Mouse (Mus musculus) myocyte (in vitro differentiated cells): ENCODE results near the gene Habp2. TPM values are rescaled to one million over a fixed set of nuclear protein-coding genes. Genes with fewer than 3 reads are reported as not detected.
"Not testable (repeated sequence)": the region's sequence is repeated elsewhere in the genome, so short reads cannot be mapped to it uniquely, and the experiment has no call there.

ENCODE experiments used
- H3K27me3 ChIP-seq: one replicate; pipeline ENCODE4 v1.6.1; 2011; ENCODE audit not compliant: control insufficient read depth, insufficient read depth, insufficient read length
- H3K36me3 ChIP-seq: one replicate; pipeline ENCODE4 v1.6.1; 2011; ENCODE audit not compliant: control insufficient read depth, insufficient read depth
- H3K4me2 ChIP-seq: one replicate; pipeline ENCODE4 v1.6.1; 2011; ENCODE audit warnings: low read depth, control low read depth
- H3K4me3 ChIP-seq: one replicate; pipeline ENCODE4 v1.5.1; 2011; ENCODE audit warnings: mild to moderate bottlenecking, control low read depth, moderate library complexity
- H3K79me2 ChIP-seq: one replicate; pipeline ENCODE4 v1.6.1; 2011; ENCODE audit not compliant: control insufficient read depth, insufficient read depth
- H3ac ChIP-seq: one replicate; pipeline ENCODE4 v1.6.1; 2011; ENCODE audit not compliant: control insufficient read depth, insufficient read length
- CEBPB ChIP-seq: IDR thresholded peaks from 2 replicates; pipeline ENCODE4 v1.6.1; 2011; ENCODE audit warnings: mild to moderate bottlenecking, moderate library complexity; ENCODE audit not compliant: poor library complexity, insufficient read depth, severe bottlenecking
- E2F4 ChIP-seq: IDR thresholded peaks from one replicate; pipeline ENCODE4 v1.6.1; 2011; ENCODE audit warnings: mild to moderate bottlenecking, control low read depth, moderate library complexity; ENCODE audit not compliant: insufficient read depth
- MAX ChIP-seq: IDR thresholded peaks from one replicate; pipeline ENCODE4 v1.6.1; 2011; ENCODE audit warnings: low read depth, mild to moderate bottlenecking, control low read depth
- MYOD1 ChIP-seq, 3 experiments: IDR thresholded peaks; one replicate each; pipeline ENCODE4 v1.6.1; 2011; ENCODE audit warnings: control low read depth in 2 of 3, low read depth in 2 of 3, mild to moderate bottlenecking in 2 of 3, moderate library complexity in 1 of 3; ENCODE audit not compliant: insufficient read length in 2 of 3, control insufficient read depth in 1 of 3
- MYOG ChIP-seq, 3 experiments: IDR thresholded peaks; one replicate each; pipeline ENCODE4 v1.6.1; 2011; ENCODE audit warnings: control low read depth in 2 of 3, low read depth in 2 of 3, mild to moderate bottlenecking in 2 of 3; ENCODE audit not compliant: insufficient read length in 2 of 3, control insufficient read depth in 1 of 3, insufficient read depth in 1 of 3
- POLR2A ChIP-seq: IDR thresholded peaks from one replicate; pipeline ENCODE4 v1.6.1; 2011; ENCODE audit warnings: low read depth, mild to moderate bottlenecking, control low read depth, moderate library complexity; ENCODE audit not compliant: insufficient read length
- POLR2AphosphoS2 ChIP-seq: IDR thresholded peaks from one replicate; pipeline ENCODE4 v1.6.1; 2011; ENCODE audit warnings: low read depth, control low read depth; ENCODE audit not compliant: insufficient read length
- REST ChIP-seq: IDR thresholded peaks from one replicate; pipeline ENCODE4 v1.6.1; 2011; ENCODE audit warnings: mild to moderate bottlenecking, control low read depth, moderate library complexity; ENCODE audit not compliant: insufficient read depth, insufficient read length
- SRF ChIP-seq: IDR thresholded peaks from one replicate; pipeline ENCODE4 v1.6.1; 2011; ENCODE audit warnings: low read depth; ENCODE audit not compliant: control insufficient read depth, insufficient read length
- TCF12 ChIP-seq: IDR thresholded peaks from one replicate; pipeline ENCODE4 v1.6.1; 2011; ENCODE audit warnings: mild to moderate bottlenecking, control low read depth; ENCODE audit not compliant: poor library complexity, insufficient read depth, severe bottlenecking
- TCF3 ChIP-seq: IDR thresholded peaks from one replicate; pipeline ENCODE4 v1.6.1; 2011; ENCODE audit warnings: low read depth, control low read depth; ENCODE audit not compliant: insufficient read length
- USF1 ChIP-seq: IDR thresholded peaks from one replicate; pipeline ENCODE4 v1.6.1; 2011; ENCODE audit warnings: low read depth, mild to moderate bottlenecking, control low read depth, moderate library complexity
- polyA plus RNA-seq: library from polyadenylated mRNA; unstranded; fragments of >200 nt; fragmentation: generic; extraction: Trizol; gene quantifications from one replicate; pipeline ENCODE4 v1.2.1, GENCODE M21; 2012; ENCODE audit warnings: missing spikeins

Habp2 gene
- polyA plus RNA-seq, 1 experiment, result 0.49 TPM

GRCm38 (mm10) chr19:56346750-56347149 lies 59.8 kb downstream of the Habp2 start:
- Histone ChIP-seq H3K36me3 (no peaks in the 10 kb centered on the region), H3ac (no peak overlapping the region), H3K4me2 (no peak overlapping the region), H3K27me3 (no peaks in the 10 kb centered on the region), H3K4me3 (no peak overlapping the region), H3K79me2 (no peaks in the 10 kb centered on the region)
- TF ChIP-seq MAX, result no peak
- no peak for TF ChIP-seq SRF
- TF ChIP-seq MYOD1 (IDR thresholded peaks at IDR 0.05; ENCODE audit: control insufficient read depth in 1 of 3, insufficient read length in 2 of 3, low read depth in 2 of 3), result no peak
- TF ChIP-seq POLR2AphosphoS2, result no peak

GRCm38 (mm10) chr19:56349295-56349694 lies 62.4 kb downstream of the Habp2 start:
- H3K4me2 ChIP-seq, result no peak overlapping the region
- no peaks in the 10 kb centered on the region for H3K36me3 ChIP-seq
- no peaks in the 10 kb centered on the region for H3K79me2 ChIP-seq
- H3ac ChIP-seq, result no peak overlapping the region
- no peak overlapping the region for H3K4me3 ChIP-seq
- TF ChIP-seq MAX, result no peak
- TF ChIP-seq E2F4, result no peak
- TF ChIP-seq TCF12, result no peak
- no peak for TF ChIP-seq REST
- no peak for TF ChIP-seq SRF
- no peak for TF ChIP-seq POLR2AphosphoS2
- no peak for TF ChIP-seq MYOG (IDR thresholded peaks at IDR 0.05; ENCODE audit: control insufficient read depth in 1 of 3, insufficient read depth in 1 of 3, insufficient read length in 2 of 3, low read depth in 2 of 3)
- no peak for TF ChIP-seq USF1
- TF ChIP-seq POLR2A, result no peak
- TF ChIP-seq TCF3, result no peak
- no peak for TF ChIP-seq MYOD1 (IDR thresholded peaks at IDR 0.05; ENCODE audit: control insufficient read depth in 1 of 3, insufficient read length in 2 of 3, low read depth in 2 of 3)
- no peaks in the 10 kb centered on the region for H3K27me3 ChIP-seq

- no peaks in the 10 kb centered on the region for H3K79me2 ChIP-seq
- no peak overlapping the region for H3ac ChIP-seq
- no peak overlapping the region for H3K4me2 ChIP-seq
- no peak overlapping the region for H3K4me3 ChIP-seq
- no peaks in the 10 kb centered on the region for H3K36me3 ChIP-seq
- TF ChIP-seq MYOD1 (IDR thresholded peaks at IDR 0.05; ENCODE audit: control insufficient read depth in 1 of 3, insufficient read length in 2 of 3, low read depth in 2 of 3) (peak in 1 of 3 experiments; percentile 11), MYOG (IDR thresholded peaks at IDR 0.05; ENCODE audit: control insufficient read depth in 1 of 3, insufficient read depth in 1 of 3, insufficient read length in 2 of 3, low read depth in 2 of 3) (peak in 1 of 3 experiments; percentile 18), REST (no peak), E2F4 (no peak), CEBPB (0 out of 2 replicates have a peak, but pooled peaks have one; percentile 14), TCF3 (no peak), SRF (no peak)
- H3K27me3 ChIP-seq, result no peaks in the 10 kb centered on the region
These were observed 66.8 kb downstream of the Habp2 start for GRCm38 (mm10) chr19:56353689-56354088.

- no peaks in the 10 kb centered on the region for H3K36me3 ChIP-seq
- TF ChIP-seq REST (no peak), POLR2AphosphoS2 (no peak), USF1 (no peak), SRF (no peak)
These were observed 68.3 kb downstream of the Habp2 start for GRCm38 (mm10) chr19:56355201-56355600.

GRCm38 (mm10) chr19:56356480-56357373 lies 69.8 kb downstream of the Habp2 start:
- H3K36me3 ChIP-seq, result no peaks in the 10 kb centered on the region
- H3ac ChIP-seq, result no peak overlapping the region
- no peak overlapping the region for H3K4me3 ChIP-seq
- H3K79me2 ChIP-seq, result no peaks in the 10 kb centered on the region
- no peaks in the 10 kb centered on the region for H3K27me3 ChIP-seq
- no peak for TF ChIP-seq TCF12
- no peak for TF ChIP-seq SRF
- no peak for TF ChIP-seq E2F4
- TF ChIP-seq CEBPB, result no peak
- no peak for TF ChIP-seq REST
- TF ChIP-seq MYOG (IDR thresholded peaks at IDR 0.05; ENCODE audit: control insufficient read depth in 1 of 3, insufficient read depth in 1 of 3, insufficient read length in 2 of 3, low read depth in 2 of 3), result no peak
- TF ChIP-seq MYOD1 (IDR thresholded peaks at IDR 0.05; ENCODE audit: control insufficient read depth in 1 of 3, insufficient read length in 2 of 3, low read depth in 2 of 3), result no peak
- no peak for TF ChIP-seq POLR2A
- no peak for TF ChIP-seq MAX
- TF ChIP-seq USF1, result no peak
- TF ChIP-seq POLR2AphosphoS2, result no peak
- no peak for TF ChIP-seq TCF3
- H3K4me2 ChIP-seq, result peak overlapping the region; percentile 41

More at GRCm38 (mm10) chr19:56355201-56355600, 68.3 kb downstream of the Habp2 start:
- Histone ChIP-seq H3K4me2 (no peak overlapping the region), H3K79me2 (no peaks in the 10 kb centered on the region), H3K4me3 (no peak overlapping the region), H3K27me3 (no peaks in the 10 kb centered on the region), H3ac (no peak overlapping the region)

- not testable (repeated sequence) for H3K79me2 ChIP-seq, H3K27me3 ChIP-seq, H3ac ChIP-seq, H3K36me3 ChIP-seq, H3K4me3 ChIP-seq
- H3K4me2 ChIP-seq, result peak overlapping the region; percentile 41
These were observed 70.4 kb downstream of the Habp2 start for GRCm38 (mm10) chr19:56357374-56357708.
